Mouse (Mus musculus) erythroblast, embryonic 14.5 days (primary cell): ENCODE measurements at regions not wholly inside any gene's neighbourhood (a gene's known extent, or its start where the extent isn't known, plus 50 kb on each side); places are given as distances from the start of the nearest gene placed in this dataset.

Experiments used
- H3K27me3 ChIP-seq: 2 replicates; pipeline ENCODE4 v1.6.1; 2012; ENCODE audit warnings: inconsistent platforms; ENCODE audit not compliant: control insufficient read depth
- H3K36me3 ChIP-seq: 2 replicates; pipeline ENCODE4 v1.6.1; 2012; ENCODE audit warnings: mild to moderate bottlenecking, inconsistent platforms; ENCODE audit not compliant: control insufficient read depth
- H3K4me1 ChIP-seq: 2 replicates; pipeline ENCODE4 v1.6.1; 2012; ENCODE audit warnings: inconsistent platforms; ENCODE audit not compliant: control insufficient read depth
- H3K4me3 ChIP-seq: replicated peaks from 2 replicates; pipeline ENCODE3; 2012; ENCODE audit warnings: moderate library complexity, mild to moderate bottlenecking, inconsistent platforms
- H3K9me3 ChIP-seq: 2 replicates; pipeline ENCODE4 v1.6.1; 2012; ENCODE audit warnings: low read length, inconsistent platforms, mixed read lengths; ENCODE audit not compliant: control insufficient read depth
- GATA1 ChIP-seq: IDR thresholded peaks from 2 replicates; pipeline ENCODE4 v1.6.1; 2012; ENCODE audit warnings: low read length, inconsistent platforms, mixed read lengths
- TAL1 ChIP-seq: IDR thresholded peaks from 3 replicates; pipeline ENCODE4 v1.6.1; 2012; ENCODE audit warnings: low read length, inconsistent platforms, mixed read lengths

DNA sequence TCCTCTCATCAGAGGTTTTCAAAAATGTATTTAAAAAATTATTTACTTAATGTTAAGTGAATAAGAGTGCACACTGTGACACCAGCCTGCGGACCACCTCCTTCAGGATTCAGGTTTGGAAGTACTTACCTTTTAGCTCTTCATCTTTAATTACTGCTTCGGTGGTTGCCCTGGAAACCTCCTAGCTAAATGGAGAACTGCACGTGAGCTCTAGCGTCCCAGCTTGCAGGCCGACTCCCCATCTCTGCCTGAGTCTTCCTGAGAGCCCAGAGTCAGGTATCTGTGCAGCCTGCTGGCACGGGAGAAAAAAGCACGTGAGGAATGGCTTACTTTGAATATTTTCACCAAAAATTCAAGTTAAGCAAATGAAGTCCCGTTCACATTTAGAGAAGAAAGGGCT lies 207.5 kb upstream of the Klf14 start:
- Histone ChIP-seq H3K9me3 (no peaks in the 10 kb centered on the region), H3K36me3 (no peaks in the 10 kb centered on the region), H3K27me3 (peaks cover 3% of the 10 kb centered on the region), H3K4me1 (peaks cover 12% of the 10 kb centered on the region), H3K4me3 (no peak overlapping the region)
- TF ChIP-seq GATA1 (no peak), TAL1 (no peak)

DNA sequence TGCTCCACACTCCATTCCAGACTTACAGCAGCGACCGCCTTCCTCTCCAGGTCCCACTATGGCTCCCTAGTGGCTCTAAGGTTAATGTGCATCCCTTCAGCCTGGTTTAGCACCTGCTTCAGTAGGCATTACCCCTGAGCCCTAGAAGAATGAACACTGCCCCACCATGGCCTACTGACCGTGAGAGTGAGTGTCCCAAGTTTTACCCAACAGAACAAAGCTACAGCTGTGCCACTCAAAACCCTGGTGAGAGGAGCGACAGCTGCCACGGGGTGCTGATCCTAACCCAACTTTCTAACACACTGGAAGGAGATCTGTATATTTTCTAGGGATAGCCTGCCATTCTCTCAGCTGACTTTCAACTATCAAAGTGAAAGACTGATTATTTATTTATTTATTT lies 208.9 kb upstream of the Klf14 start:
- Histone ChIP-seq H3K9me3 (no peaks in the 10 kb centered on the region), H3K27me3 (no peaks in the 10 kb centered on the region), H3K4me1 (peaks cover 12% of the 10 kb centered on the region), H3K4me3 (no peak overlapping the region), H3K36me3 (no peaks in the 10 kb centered on the region)
- no peak for TF ChIP-seq TAL1
- no peak for TF ChIP-seq GATA1

DNA sequence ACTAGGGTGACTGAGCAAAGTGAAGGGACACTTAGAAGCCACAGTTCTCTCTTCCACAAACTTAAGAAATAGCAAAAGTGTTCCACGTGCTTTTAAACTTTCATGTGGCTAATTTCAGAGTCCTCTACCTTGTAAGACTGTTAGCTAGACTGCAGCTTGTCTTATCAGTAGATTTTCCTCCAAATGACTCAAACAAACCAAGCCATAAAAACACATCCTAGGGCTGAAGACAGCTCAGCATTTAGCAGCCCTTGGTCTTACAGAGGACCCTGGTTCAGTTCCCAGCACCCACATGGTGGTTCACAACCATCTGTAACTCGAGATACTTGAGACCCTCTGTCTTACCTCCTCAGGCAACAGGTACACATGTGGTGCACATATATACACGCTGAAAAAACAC lies 209.9 kb upstream of the Klf14 start:
- H3K27me3 ChIP-seq: no peaks in the 10 kb centered on the region
- H3K9me3 ChIP-seq: no peaks in the 10 kb centered on the region
- H3K36me3 ChIP-seq: no peaks in the 10 kb centered on the region
- H3K4me1 ChIP-seq: peaks cover 12% of the 10 kb centered on the region
- TF ChIP-seq TAL1 (no peak), GATA1 (no peak)
- no peak overlapping the region for H3K4me3 ChIP-seq

DNA sequence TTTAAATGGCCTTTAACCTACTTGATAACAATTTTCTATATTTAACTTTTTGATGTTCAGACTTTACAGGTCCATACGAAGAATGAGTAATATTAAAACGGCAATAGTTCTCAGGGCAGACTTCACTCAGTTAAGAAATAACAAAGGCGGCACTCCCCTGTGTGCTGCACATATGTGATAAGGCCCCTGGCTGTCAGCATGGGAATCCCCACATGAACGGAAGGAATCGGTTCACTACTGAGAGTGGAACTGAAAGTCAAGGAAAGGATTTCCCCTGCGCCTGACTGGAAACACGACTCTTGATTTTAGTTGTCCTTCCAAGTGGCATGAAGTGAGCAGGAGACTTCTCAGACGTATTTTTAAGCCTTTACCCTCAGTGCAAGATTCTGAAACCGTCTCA lies 210.5 kb upstream of the Klf14 start:
- H3K27me3 ChIP-seq: no peaks in the 10 kb centered on the region
- no peak for TF ChIP-seq TAL1
- TF ChIP-seq GATA1: no peak
- no peaks in the 10 kb centered on the region for H3K36me3 ChIP-seq
- no peak overlapping the region for H3K4me3 ChIP-seq
- peaks cover 12% of the 10 kb centered on the region for H3K4me1 ChIP-seq
- no peaks in the 10 kb centered on the region for H3K9me3 ChIP-seq

DNA sequence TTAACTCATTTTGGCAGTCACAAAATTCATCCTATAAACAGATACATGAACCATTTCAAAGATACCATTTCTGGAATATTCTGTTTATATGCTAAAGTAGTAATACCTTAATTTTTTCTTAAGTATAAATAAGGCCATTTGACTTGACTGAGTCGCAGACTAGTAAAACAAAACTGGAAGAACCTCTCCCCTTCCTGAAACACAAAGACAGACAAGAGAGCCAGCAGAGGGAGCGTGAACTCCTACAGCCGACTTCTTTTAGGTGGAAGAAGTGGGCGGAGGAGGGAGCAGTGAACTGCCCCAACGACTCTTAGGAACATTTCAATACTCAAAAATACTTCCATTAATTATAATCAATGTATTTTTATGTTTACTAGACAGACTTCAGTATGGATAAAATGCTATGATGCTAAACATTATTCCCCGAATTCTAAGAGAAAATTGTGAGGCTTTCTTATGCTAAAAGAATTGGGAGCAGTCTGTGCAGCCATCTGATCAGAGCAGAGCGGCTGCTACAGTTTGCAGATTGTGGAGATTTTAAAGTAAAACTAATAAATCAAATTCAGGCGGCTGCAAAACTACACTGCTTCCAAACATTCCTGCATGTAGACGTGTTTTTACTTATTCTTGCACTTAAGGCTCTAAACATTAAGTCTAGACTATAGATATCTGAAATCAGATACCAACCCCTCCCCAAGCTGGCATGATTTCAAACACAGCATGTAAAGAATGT lies 211.2 kb upstream of the Klf14 start:
- TF ChIP-seq GATA1 (no peak), TAL1 (no peak)
- Histone ChIP-seq H3K27me3 (no peaks in the 10 kb centered on the region), H3K4me3 (no peak overlapping the region), H3K4me1 (peaks cover 12% of the 10 kb centered on the region), H3K9me3 (no peaks in the 10 kb centered on the region), H3K36me3 (no peaks in the 10 kb centered on the region)

DNA sequence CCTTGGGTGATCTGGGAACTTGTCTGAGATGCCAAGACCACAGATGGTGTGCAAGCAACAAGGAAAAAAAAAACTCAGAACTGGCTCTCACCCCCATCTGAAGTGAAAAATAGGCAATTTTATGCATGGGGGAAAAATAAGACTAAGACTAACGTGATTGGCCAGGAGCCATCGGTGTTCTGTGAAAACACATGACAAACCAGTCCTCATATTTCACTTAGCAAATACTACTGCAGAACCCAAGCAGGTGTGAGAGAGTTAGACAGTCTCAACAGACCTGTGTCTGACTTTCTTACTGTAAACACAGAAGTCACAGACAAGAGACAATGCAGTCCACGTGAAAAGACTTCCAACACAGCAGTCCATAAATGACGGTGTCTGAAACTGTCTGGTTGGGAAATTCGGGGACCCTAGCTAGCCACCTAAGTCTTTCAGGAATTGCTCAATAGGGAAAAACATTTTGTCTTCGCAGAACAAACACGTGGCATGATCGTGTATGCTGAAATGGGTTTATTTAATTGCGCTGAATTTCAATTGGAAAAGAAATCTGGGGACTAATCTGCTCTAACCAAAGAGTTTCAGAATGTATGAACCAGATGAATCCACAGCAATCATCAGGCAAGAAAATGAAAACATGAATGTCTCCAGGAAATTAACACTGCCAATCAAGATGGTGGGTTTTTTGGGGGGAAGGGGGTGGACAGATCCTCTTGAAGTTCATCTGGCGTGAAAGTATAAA lies 213.1 kb upstream of the Klf14 start:
- H3K9me3 ChIP-seq: no peaks in the 10 kb centered on the region

DNA sequence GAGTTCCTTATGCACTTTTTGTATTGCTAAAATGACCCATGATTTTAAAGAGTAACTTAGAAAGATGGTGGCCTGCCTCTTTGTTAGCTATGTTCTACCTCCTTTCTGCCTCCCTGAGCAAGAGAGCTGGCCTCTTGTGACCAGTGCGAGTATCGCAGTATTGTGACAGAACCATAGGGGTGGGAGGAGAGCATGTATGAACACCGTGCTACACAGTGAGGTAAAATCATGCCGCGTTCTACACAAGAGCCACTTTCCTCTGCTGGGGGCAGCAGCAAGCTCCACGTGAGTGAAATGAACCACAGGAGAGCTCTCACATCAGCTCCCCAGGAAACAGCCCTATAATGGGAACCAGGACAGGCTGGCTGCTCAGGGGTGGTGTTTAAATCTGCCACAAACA lies 216.9 kb upstream of the Klf14 start:
- Histone ChIP-seq H3K4me1 (peaks cover 2% of the 10 kb centered on the region; the same call in 1 of the 2 replicates), H3K36me3 (no peaks in the 10 kb centered on the region), H3K27me3 (no peaks in the 10 kb centered on the region), H3K4me3 (no peak overlapping the region), H3K9me3 (no peaks in the 10 kb centered on the region)
- TF ChIP-seq TAL1: no peak
- no peak for TF ChIP-seq GATA1

More for the DNA sequence above, 213.1 kb upstream of the Klf14 start:
- Histone ChIP-seq H3K4me3 (no peak overlapping the region), H3K27me3 (no peaks in the 10 kb centered on the region), H3K4me1 (peaks cover 14% of the 10 kb centered on the region), H3K36me3 (no peaks in the 10 kb centered on the region)
- no peak for TF ChIP-seq GATA1
- no peak for TF ChIP-seq TAL1

DNA sequence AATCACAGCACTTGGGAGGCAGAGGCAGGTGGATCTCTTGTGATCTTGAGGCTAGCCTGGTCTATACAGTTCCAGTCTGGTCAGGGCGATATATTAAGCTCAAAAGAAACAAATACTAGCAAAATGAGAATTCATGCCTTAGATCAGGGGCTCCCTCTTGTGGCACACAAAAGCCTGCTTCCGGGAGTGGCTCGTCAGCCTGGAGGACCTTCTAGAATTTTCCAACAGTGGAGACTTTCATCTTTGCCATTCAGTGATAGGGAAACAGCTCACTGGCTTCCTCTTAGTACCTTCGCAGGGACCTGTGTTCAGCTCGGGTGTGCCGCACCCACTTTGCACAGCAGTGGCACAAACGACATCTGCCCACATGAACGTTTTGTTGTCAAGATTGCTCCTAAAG lies 217.5 kb upstream of the Klf14 start:
- Histone ChIP-seq H3K4me3 (no peak overlapping the region), H3K36me3 (no peaks in the 10 kb centered on the region), H3K9me3 (no peaks in the 10 kb centered on the region), H3K27me3 (no peaks in the 10 kb centered on the region), H3K4me1 (peaks cover 2% of the 10 kb centered on the region; the same call in 1 of the 2 replicates)
- no peak for TF ChIP-seq GATA1
- TF ChIP-seq TAL1: no peak

DNA sequence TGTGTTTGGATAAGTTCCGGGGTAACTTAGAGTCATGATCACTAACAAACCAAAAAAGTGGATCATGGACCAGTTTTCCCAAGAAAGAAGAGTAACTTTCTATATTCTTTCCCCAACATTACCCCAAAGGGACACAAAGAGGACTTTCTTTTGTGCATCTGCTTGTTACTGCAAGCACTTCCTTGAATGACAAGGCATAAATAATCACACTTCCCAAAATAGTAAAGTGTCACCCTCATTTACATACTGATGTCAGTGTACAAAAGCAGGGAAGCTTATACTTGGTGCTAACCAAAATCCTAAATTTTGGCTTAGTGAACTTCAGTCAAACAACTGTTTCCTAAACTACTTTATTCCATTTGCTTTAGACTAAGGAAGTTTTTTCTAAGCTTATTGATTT lies 218.0 kb upstream of the Klf14 start:
- Histone ChIP-seq H3K9me3 (no peaks in the 10 kb centered on the region), H3K4me1 (peaks cover 2% of the 10 kb centered on the region; the same call in 1 of the 2 replicates), H3K36me3 (no peaks in the 10 kb centered on the region), H3K27me3 (no peaks in the 10 kb centered on the region), H3K4me3 (no peak overlapping the region)
- no peak for TF ChIP-seq TAL1
- TF ChIP-seq GATA1: no peak
